In the genomic region with DNA sequence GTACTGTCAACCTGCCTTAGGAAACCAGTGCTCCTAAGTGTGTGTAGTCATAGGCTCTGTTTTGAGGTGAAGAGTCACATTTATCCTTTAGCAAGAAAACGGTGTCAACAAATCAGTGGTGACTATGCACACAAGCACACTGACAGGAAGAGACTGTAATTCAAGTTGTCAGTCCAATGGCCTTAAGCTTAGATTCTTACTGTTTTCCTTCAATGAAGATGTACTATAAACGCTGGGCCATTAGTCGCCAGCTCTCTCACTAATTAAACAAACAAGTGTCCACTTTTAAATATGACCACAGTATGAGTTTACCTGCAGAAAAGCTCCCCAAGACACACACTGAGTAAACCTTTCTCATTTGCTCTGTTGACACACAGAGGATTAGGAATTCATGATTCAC, we compare ENCODE assay signal across 8 mouse cellular contexts. TPM values are rescaled to one million over a fixed set of nuclear protein-coding genes. Genes with fewer than 3 reads are reported as not detected.
DNase-seq lines count a peak whose midpoint lies in the region; ATAC-seq and TF ChIP-seq lines count a peak whose summit lies in the region.

No protein-coding gene starts in this region.

- DNase-seq in kidney, postnatal 0 days (ENCODE audit: low spot score) = peak; percentile 61
- DNase-seq in kidney, postnatal 25 days = no peak
- DNase-seq in embryonic facial prominence, embryonic 14.5 days (ENCODE audit: low spot score) = no peak
- no peak for DNase-seq in layer of hippocampus, adult 9-11 months
- DNase-seq in left cerebral cortex, postnatal 10 days (ENCODE audit: extremely low spot score in 1 of 2, low spot score in 2 of 2) = no peak

- H3K4me3 ChIP-seq in kidney, postnatal 0 days (replicated peaks; ENCODE audit: low read depth, low read length) = peak overlapping the region; percentile 72
- H3K4me3 ChIP-seq in embryonic facial prominence, embryonic 14.5 days (ENCODE audit: low read depth, low read length) = peak overlapping the region; percentile 63
- peak overlapping the region; percentile 65 for H3K4me3 ChIP-seq in intestine, embryonic 15.5 days (replicated peaks)
- H3K4me3 ChIP-seq in neural tube, embryonic 12.5 days = peak overlapping the region; percentile 48

- H3K27ac ChIP-seq in kidney, postnatal 0 days = peak overlapping the region; percentile 39; the same call in 1 of the 2 replicates
- no peak overlapping the region for H3K27ac ChIP-seq in embryonic facial prominence, embryonic 14.5 days (replicated peaks; ENCODE audit: low read depth, low read length)
- peak overlapping the region; percentile 48 for H3K27ac ChIP-seq in intestine, embryonic 15.5 days
- no peak overlapping the region for H3K27ac ChIP-seq in neural tube, embryonic 12.5 days

- peak overlapping the region; percentile 94 for H3K4me2 ChIP-seq in kidney, postnatal 0 days (ENCODE audit: low read length)
- H3K4me2 ChIP-seq in embryonic facial prominence, embryonic 14.5 days (ENCODE audit: low read depth, low read length) = peak overlapping the region; percentile 83
- peak overlapping the region; percentile 91 for H3K4me2 ChIP-seq in intestine, embryonic 15.5 days (replicated peaks)
- H3K4me2 ChIP-seq in neural tube, embryonic 12.5 days (replicated peaks) = peak overlapping the region; percentile 74

- H3K4me1 ChIP-seq in kidney, postnatal 0 days (replicated peaks; ENCODE audit: insufficient read depth, low read length) = no peaks in the 10 kb centered on the region
- peaks cover 11% of the 10 kb centered on the region; the same call in 1 of the 2 replicates for H3K4me1 ChIP-seq in embryonic facial prominence, embryonic 14.5 days (ENCODE audit: control insufficient read depth, insufficient read depth, low read length)
- H3K4me1 ChIP-seq in intestine, embryonic 15.5 days (replicated peaks) = no peaks in the 10 kb centered on the region; the same call in 1 of the 2 replicates
- H3K4me1 ChIP-seq in neural tube, embryonic 12.5 days = no peaks in the 10 kb centered on the region; the same call in 1 of the 2 replicates

- no peaks in the 10 kb centered on the region for H3K36me3 ChIP-seq in kidney, postnatal 0 days (ENCODE audit: insufficient read depth, low read length)
- no peaks in the 10 kb centered on the region for H3K36me3 ChIP-seq in embryonic facial prominence, embryonic 14.5 days (ENCODE audit: control insufficient read depth, insufficient read depth, low read length)
- no peaks in the 10 kb centered on the region for H3K36me3 ChIP-seq in intestine, embryonic 15.5 days
- no peaks in the 10 kb centered on the region for H3K36me3 ChIP-seq in neural tube, embryonic 12.5 days

- intact Hi-C loops in left cerebral cortex, postnatal 10 days (cut with DNase I) = no loop called here

- no peaks in the 10 kb centered on the region for H3K27me3 ChIP-seq in kidney, postnatal 0 days (ENCODE audit: insufficient read depth, low read length)
- H3K27me3 ChIP-seq in embryonic facial prominence, embryonic 14.5 days (replicated peaks; ENCODE audit: control insufficient read depth, insufficient read depth, low read length) = no peaks in the 10 kb centered on the region
- H3K27me3 ChIP-seq in intestine, embryonic 15.5 days (replicated peaks) = no peaks in the 10 kb centered on the region
- no peaks in the 10 kb centered on the region for H3K27me3 ChIP-seq in neural tube, embryonic 12.5 days (replicated peaks)

- H3K9me3 ChIP-seq in kidney, postnatal 0 days (replicated peaks; ENCODE audit: low read length) = no peaks in the 10 kb centered on the region
- no peaks in the 10 kb centered on the region for H3K9me3 ChIP-seq in embryonic facial prominence, embryonic 14.5 days (ENCODE audit: control insufficient read depth, low read length)
- H3K9me3 ChIP-seq in intestine, embryonic 15.5 days = no peaks in the 10 kb centered on the region
- H3K9me3 ChIP-seq in neural tube, embryonic 12.5 days = no peaks in the 10 kb centered on the region

- H3K9ac ChIP-seq in kidney, postnatal 0 days (ENCODE audit: low read depth, low read length) = peak overlapping the region; percentile 68
- peak overlapping the region; percentile 68 for H3K9ac ChIP-seq in embryonic facial prominence, embryonic 14.5 days (ENCODE audit: low read depth, low read length)
- H3K9ac ChIP-seq in intestine, embryonic 15.5 days = peak overlapping the region; percentile 62
- no peak overlapping the region for H3K9ac ChIP-seq in neural tube, embryonic 12.5 days

- TF ChIP-seq CTCF in kidney, postnatal 0 days (IDR thresholded peaks at IDR 0.05; ENCODE audit: low read depth) = no peak

- WGBS in kidney, postnatal 0 days = 8% methylated on average over 3 of the region's 3 CpGs
- WGBS in embryonic facial prominence, embryonic 14.5 days = 31% methylated on average over 3 of the region's 3 CpGs
- 10% methylated on average over 3 of the region's 3 CpGs for WGBS in intestine, embryonic 15.5 days
- WGBS in neural tube, embryonic 12.5 days = 40% methylated on average over 3 of the region's 3 CpGs

- ATAC-seq in kidney, postnatal 0 days (replicated peaks; ENCODE audit: low FRiP score, low read depth) = no peak
- ATAC-seq in embryonic facial prominence, embryonic 14.5 days (ENCODE audit: low read depth) = no peak
- ATAC-seq in intestine, embryonic 15.5 days = no peak; the same call in 1 of the 2 replicates
- ATAC-seq in neural tube, embryonic 12.5 days (ENCODE audit: low FRiP score, low read depth) = no peak
- no peak for ATAC-seq in activated CD4-positive, CD25-positive, alpha-beta regulatory T cell, adult 4 months

RNA-seq across cellular contexts. Expression of gene Stard13, which starts 44.3 kb away (rescaled TPM):
- polyA plus RNA-seq in kidney, postnatal 0 days (2015; fragmentation: Nextera tagmentation; extraction: Ambion mirVana) = 7.8 and 9.4 TPM in 2 replicates
- polyA plus RNA-seq in embryonic facial prominence, embryonic 14.5 days (2014; fragmentation: Nextera tagmentation; extraction: Ambion mirVana) = 13.3 and 13.6 TPM in 2 replicates
- 12.6 and 13.7 TPM in 2 replicates for polyA plus RNA-seq in intestine, embryonic 15.5 days (2015; fragmentation: Nextera tagmentation; extraction: Ambion mirVana)
- polyA plus RNA-seq in neural tube, embryonic 12.5 days (2016; fragmentation: Nextera tagmentation; extraction: Ambion mirVana) = 9.5 and 11.2 TPM in 2 replicates
- total RNA-seq in left cerebral cortex, postnatal 10 days (2021) = 10 to 100 TPM in 1 of 2 experiments, 1 to 10 TPM in 1; 9.8 to 10.7 TPM
- polyA plus RNA-seq in activated CD4-positive, CD25-positive, alpha-beta regulatory T cell, adult 4 months (2017; shearing (Covaris generic)) = not detected

Comparison
In these comparisons a context has a peak if more than half of its experiments do, and no peak if none do; other contexts are left out.
1. H3K27ac ChIP-seq: peak in kidney, postnatal 0 days (single experiment) and intestine, embryonic 15.5 days (single experiment); none in embryonic facial prominence, embryonic 14.5 days (single experiment) and neural tube, embryonic 12.5 days (single experiment).
2. Peak in every context shown above with its lines, with median percentiles within 50 percentile points of each other: H3K4me2 ChIP-seq and H3K4me3 ChIP-seq.